Mouse (Mus musculus): Measurements from ENCODE around the gene Itch.

DNA sequence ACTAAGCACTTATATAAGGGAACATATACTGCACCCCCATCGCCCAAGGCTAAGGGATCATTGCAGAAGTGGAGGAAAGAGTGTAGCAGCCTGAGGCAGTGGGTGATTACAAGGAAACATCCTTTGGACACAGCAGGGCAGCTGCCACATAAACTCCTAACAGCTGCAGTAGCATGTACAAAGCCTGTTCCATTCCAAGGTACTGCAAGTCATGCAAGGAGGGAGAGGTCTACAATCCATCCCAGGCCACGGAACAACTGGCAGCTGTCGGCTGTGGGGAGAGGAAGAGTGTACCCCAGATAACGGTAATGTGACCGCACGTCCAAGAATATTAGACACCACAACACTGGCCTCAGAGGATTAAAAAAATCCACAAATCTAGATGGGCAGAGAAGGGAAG is 132.2 kb downstream of the Itch start:
- TF ChIP-seq CTCF (IDR thresholded peaks at IDR 0.05; ENCODE audit: low read depth) (no peak), EP300 (optimal IDR thresholded peaks at IDR 0.05) (no peak)

All from stomach, postnatal 0 days (tissue).